Mouse (Mus musculus) neural tube, embryonic 15.5 days (tissue): Measurements from ENCODE around the gene Hist1h2ag. TPM values are rescaled to one million over a fixed set of nuclear protein-coding genes. Genes with fewer than 3 reads are reported as not detected.

Source experiments
- ATAC-seq: fragments of 200-750 bp; cut with Nextera tagmentation; 2 replicates; pipeline ENCODE4 v1.8.0; 2017; ENCODE audit warnings: mild to moderate bottlenecking, moderate TSS enrichment, moderate library complexity; ENCODE audit not compliant: low FRiP score
- H3K27ac ChIP-seq: fragments of 300-500 bp; sonication (generic); replicated peaks from 2 replicates; pipeline ENCODE4 v1.5.1; 2015; ENCODE audit warnings: mild to moderate bottlenecking, inconsistent platforms
- H3K27me3 ChIP-seq: fragments of 300-500 bp; sonication (generic); replicated peaks from 2 replicates; pipeline ENCODE4 v1.6.1; 2015; ENCODE audit warnings: inconsistent platforms
- H3K36me3 ChIP-seq: fragments of 300-500 bp; sonication (generic); 2 replicates; pipeline ENCODE4 v1.6.1; 2015; ENCODE audit warnings: inconsistent platforms
- H3K4me1 ChIP-seq: fragments of 300-500 bp; sonication (generic); 2 replicates; pipeline ENCODE4 v1.6.1; 2015; ENCODE audit warnings: inconsistent platforms
- H3K4me2 ChIP-seq: fragments of 300-500 bp; sonication (generic); 2 replicates; pipeline ENCODE4 v1.6.1; 2015; ENCODE audit warnings: inconsistent platforms, mild to moderate bottlenecking, moderate library complexity
- H3K4me3 ChIP-seq: fragments of 300-500 bp; sonication (generic); replicated peaks from 2 replicates; pipeline ENCODE4 v1.5.1; 2015; ENCODE audit warnings: mild to moderate bottlenecking, inconsistent platforms
- H3K9ac ChIP-seq: fragments of 300-500 bp; sonication (generic); replicated peaks from 2 replicates; pipeline ENCODE4 v1.6.1; 2015; ENCODE audit warnings: mild to moderate bottlenecking, inconsistent platforms
- H3K9me3 ChIP-seq: fragments of 300-500 bp; sonication (generic); replicated peaks from 2 replicates; pipeline ENCODE4 v1.6.1; 2016; ENCODE audit warnings: inconsistent platforms
- WGBS: fragments of 180-500 bp; shearing (Covaris S2); methylation state at CpG from one replicate; pipeline ENCODE4 v1.1.7; 2015; ENCODE audit warnings: mixed read lengths; 5-methylcytosine and 5-hydroxymethylcytosine counted together
- polyA plus RNA-seq: library from polyadenylated mRNA; unstranded; fragments of >200 nt; fragmentation: Nextera tagmentation; extraction: Ambion mirVana; gene quantifications from 2 replicates; pipeline ENCODE4 v1.2.1, GENCODE M21; 2015

Gene Hist1h2ag
- polyA plus RNA-seq, 1 experiment from 2014 or later = 3.0 TPM

DNA sequence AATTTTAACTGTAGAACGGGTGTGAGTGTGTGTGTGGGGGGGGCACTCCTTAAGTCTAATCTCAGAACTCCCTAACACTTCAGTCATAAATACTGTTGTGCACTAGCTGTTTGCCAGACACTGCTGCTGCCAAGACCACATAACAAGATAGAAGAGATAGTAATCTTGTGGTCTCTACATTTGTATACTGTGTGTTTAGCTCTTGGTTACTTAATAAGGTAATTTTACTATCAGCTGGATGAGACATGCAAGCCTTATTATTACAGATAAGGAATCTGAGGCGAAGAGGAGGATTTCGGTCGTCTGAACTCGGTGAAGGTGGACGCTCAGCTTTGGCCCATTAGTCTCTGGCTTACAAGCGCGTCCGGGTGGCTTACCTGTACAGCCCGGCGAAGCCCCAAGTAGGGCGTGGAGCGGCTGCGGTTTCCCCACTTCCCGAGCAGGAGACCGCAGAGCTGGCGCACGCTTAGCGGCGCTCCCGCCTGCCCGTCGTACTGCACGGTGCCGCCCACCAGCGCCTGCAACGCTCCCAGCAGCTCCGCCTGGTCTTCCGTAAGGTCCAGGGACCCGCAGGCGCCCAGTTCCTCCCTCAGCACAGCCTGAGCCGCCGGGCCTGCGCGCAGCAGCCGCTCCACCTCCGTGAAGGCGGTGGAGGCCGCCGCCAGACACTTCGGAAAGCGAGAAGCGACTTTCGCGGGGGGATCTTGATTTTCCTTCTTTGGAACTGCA, 37.0 kb downstream of the Hist1h2ag start:
- peaks cover 100% of the 10 kb centered on the region for H3K27me3 ChIP-seq
- under 1% methylated on average over 45 of the region's 45 CpGs for WGBS
- peak overlapping the region; percentile 64 for H3K4me2 ChIP-seq
- no peaks in the 10 kb centered on the region for H3K9me3 ChIP-seq
- H3K4me3 ChIP-seq = peak overlapping the region; percentile 36
- H3K36me3 ChIP-seq = no peaks in the 10 kb centered on the region
- H3K27ac ChIP-seq = no peak overlapping the region
- peak; percentile 53 for ATAC-seq
- H3K9ac ChIP-seq = 0 out of 2 replicates have a peak overlapping the region, but pooled peaks have one; percentile 8
- H3K4me1 ChIP-seq = peaks cover 17% of the 10 kb centered on the region

DNA sequence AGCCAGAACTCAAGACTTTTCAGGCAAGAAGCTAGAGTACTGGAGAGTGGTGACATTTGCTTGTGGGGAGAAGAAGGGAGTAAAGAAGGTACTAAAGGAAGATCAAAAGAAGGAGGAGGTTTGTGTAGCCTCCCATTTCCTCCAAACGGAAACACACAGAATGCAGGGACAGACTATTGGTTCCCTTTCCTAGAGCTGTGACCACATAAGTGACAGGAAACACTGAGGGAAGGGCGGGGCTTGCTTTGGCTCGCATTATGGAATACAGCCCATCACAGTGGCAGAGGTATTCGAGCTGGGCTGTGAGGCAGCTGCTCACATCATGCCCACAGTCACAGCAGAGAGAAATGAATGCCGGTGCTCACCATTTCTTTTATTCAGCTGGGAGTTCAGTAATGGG, 40.9 kb downstream of the Hist1h2ag start:
- Histone ChIP-seq H3K27me3 (peaks cover 100% of the 10 kb centered on the region), H3K36me3 (no peaks in the 10 kb centered on the region), H3K9ac (no peak overlapping the region), H3K4me1 (peaks cover 21% of the 10 kb centered on the region), H3K9me3 (no peaks in the 10 kb centered on the region), H3K4me2 (no peak overlapping the region), H3K27ac (no peak overlapping the region), H3K4me3 (no peak overlapping the region)
- no peak for ATAC-seq
- 18% methylated on average over 5 of the region's 5 CpGs for WGBS

GRCm38 (mm10) chr13:22001346-22001745, 41.4 kb downstream of the Hist1h2ag start:
- H3K4me1 ChIP-seq = peaks cover 17% of the 10 kb centered on the region
- no peak for ATAC-seq

DNA sequence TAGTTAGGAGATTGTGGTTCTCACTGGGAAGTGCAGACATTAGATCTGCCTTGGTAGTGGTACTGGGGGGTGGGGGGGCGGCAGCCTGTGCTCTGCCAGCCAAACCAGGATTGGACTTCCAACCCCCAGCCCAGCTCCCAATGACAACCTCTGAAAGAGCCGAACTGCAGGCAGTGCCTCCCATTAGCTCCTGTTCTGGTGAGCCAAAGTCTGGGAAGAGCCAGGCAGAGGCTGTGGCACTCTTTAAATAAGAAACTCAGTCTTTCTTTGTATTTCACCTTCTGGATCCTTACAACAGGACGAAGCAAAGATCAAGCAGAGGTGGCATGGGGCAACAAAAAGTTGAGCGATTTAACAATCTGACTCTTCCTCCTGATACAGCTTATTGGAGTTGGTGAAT, 43.6 kb downstream of the Hist1h2ag start:
- peaks cover 14% of the 10 kb centered on the region for H3K4me1 ChIP-seq
- H3K27me3 ChIP-seq = peaks cover 95% of the 10 kb centered on the region
- no peak for ATAC-seq
- no peak overlapping the region for H3K4me3 ChIP-seq
- no peak overlapping the region for H3K27ac ChIP-seq
- H3K9ac ChIP-seq = no peak overlapping the region
- H3K9me3 ChIP-seq = no peaks in the 10 kb centered on the region
- no peaks in the 10 kb centered on the region for H3K36me3 ChIP-seq
- H3K4me2 ChIP-seq = no peak overlapping the region
- WGBS = 32% methylated on average over 4 of the region's 4 CpGs

More at GRCm38 (mm10) chr13:22001346-22001745, 41.4 kb downstream of the Hist1h2ag start:
- H3K27ac ChIP-seq = no peak overlapping the region
- H3K9me3 ChIP-seq = no peaks in the 10 kb centered on the region
- H3K27me3 ChIP-seq = peaks cover 100% of the 10 kb centered on the region
- no peak overlapping the region for H3K9ac ChIP-seq
- H3K4me2 ChIP-seq = no peak overlapping the region
- WGBS = 63% methylated on average over 2 of the region's 2 CpGs
- no peaks in the 10 kb centered on the region for H3K36me3 ChIP-seq
- H3K4me3 ChIP-seq = no peak overlapping the region

GRCm38 (mm10) chr13:21998412-21998811, 44.3 kb downstream of the Hist1h2ag start:
- ATAC-seq = no peak
- H3K27me3 ChIP-seq = peaks cover 95% of the 10 kb centered on the region
- 20% methylated on average over 3 of the region's 3 CpGs for WGBS
- no peak overlapping the region for H3K27ac ChIP-seq
- H3K4me2 ChIP-seq = no peak overlapping the region
- H3K9me3 ChIP-seq = no peaks in the 10 kb centered on the region
- H3K36me3 ChIP-seq = no peaks in the 10 kb centered on the region
- no peak overlapping the region for H3K4me3 ChIP-seq
- H3K9ac ChIP-seq = no peak overlapping the region
- H3K4me1 ChIP-seq = peaks cover 14% of the 10 kb centered on the region

- Histone ChIP-seq H3K4me1 (peaks cover 14% of the 10 kb centered on the region), H3K9ac (no peak overlapping the region), H3K9me3 (no peaks in the 10 kb centered on the region), H3K4me2 (no peak overlapping the region), H3K27ac (no peak overlapping the region), H3K27me3 (peaks cover 92% of the 10 kb centered on the region), H3K36me3 (no peaks in the 10 kb centered on the region), H3K4me3 (no peak overlapping the region)
- ATAC-seq = no peak
- WGBS = 10% methylated on average over 4 of the region's 4 CpGs
These were observed 44.9 kb downstream of the Hist1h2ag start for GRCm38 (mm10) chr13:21997821-21998220.

DNA sequence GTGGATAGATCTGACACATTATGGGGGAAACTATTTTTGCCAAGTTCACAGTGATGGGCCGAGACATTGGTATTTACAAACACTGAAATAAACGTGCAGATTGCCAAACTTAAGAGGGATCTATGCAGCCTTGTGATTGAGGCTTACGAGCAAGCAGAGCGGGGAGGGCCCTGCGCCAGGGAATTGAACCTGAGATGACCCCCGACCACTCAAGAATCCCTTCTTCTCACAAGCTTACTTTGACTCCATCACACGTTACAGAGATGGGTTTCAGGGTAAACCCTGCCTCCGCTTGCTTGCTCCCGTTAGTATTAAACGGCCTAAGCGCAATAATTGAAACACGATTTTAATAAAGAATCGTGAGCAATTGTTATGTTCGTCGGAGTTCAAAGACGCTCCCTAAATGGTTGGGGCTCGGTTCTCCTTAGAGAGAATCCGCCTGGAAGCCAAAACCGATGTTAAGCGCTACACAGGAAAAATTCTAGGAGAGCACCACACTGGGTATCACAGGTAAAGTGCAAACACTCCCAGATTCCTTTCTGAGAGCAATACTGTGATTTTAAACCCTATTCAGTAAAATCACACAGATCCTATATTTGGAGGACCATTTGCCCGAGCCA, 45.4 kb downstream of the Hist1h2ag start:
- Histone ChIP-seq H3K27me3 (peaks cover 89% of the 10 kb centered on the region), H3K9me3 (no peaks in the 10 kb centered on the region), H3K4me2 (peak overlapping the region; percentile 30; the same call in 1 of the 2 replicates), H3K9ac (no peak overlapping the region), H3K27ac (no peak overlapping the region), H3K4me1 (peaks cover 14% of the 10 kb centered on the region), H3K36me3 (no peaks in the 10 kb centered on the region), H3K4me3 (0 out of 2 replicates have a peak overlapping the region, but pooled peaks have one; percentile 12)
- 1% methylated on average over 21 of the region's 21 CpGs for WGBS
- ATAC-seq = no peak

GRCm38 (mm10) chr13:21996840-21997185, 45.9 kb downstream of the Hist1h2ag start:
- Histone ChIP-seq H3K4me3 (0 out of 2 replicates have a peak overlapping the region, but pooled peaks have one; percentile 12), H3K27ac (no peak overlapping the region), H3K4me1 (peaks cover 14% of the 10 kb centered on the region), H3K9ac (no peak overlapping the region), H3K27me3 (peaks cover 84% of the 10 kb centered on the region), H3K36me3 (no peaks in the 10 kb centered on the region), H3K9me3 (no peaks in the 10 kb centered on the region), H3K4me2 (peak overlapping the region; percentile 30)
- ATAC-seq = no peak
- under 1% methylated on average over 13 of the region's 13 CpGs for WGBS

- Histone ChIP-seq H3K27me3 (peaks cover 82% of the 10 kb centered on the region), H3K9me3 (no peaks in the 10 kb centered on the region), H3K4me3 (0 out of 2 replicates have a peak overlapping the region, but pooled peaks have one; percentile 12), H3K27ac (no peak overlapping the region), H3K4me2 (peak overlapping the region; percentile 30), H3K36me3 (no peaks in the 10 kb centered on the region), H3K9ac (no peak overlapping the region), H3K4me1 (peaks cover 14% of the 10 kb centered on the region)
- ATAC-seq = no peak
- WGBS = 3% methylated on average over 12 of the region's 12 CpGs
These were observed 46.5 kb downstream of the Hist1h2ag start for GRCm38 (mm10) chr13:21996101-21996839.

GRCm38 (mm10) chr13:21995331-21995914, 47.3 kb downstream of the Hist1h2ag start:
- Histone ChIP-seq H3K4me2 (peak overlapping the region; percentile 42), H3K36me3 (no peaks in the 10 kb centered on the region), H3K27me3 (peaks cover 78% of the 10 kb centered on the region), H3K4me3 (peak overlapping the region; percentile 14), H3K4me1 (peaks cover 14% of the 10 kb centered on the region), H3K9ac (no peak overlapping the region), H3K9me3 (no peaks in the 10 kb centered on the region), H3K27ac (no peak overlapping the region)
- ATAC-seq = no peak
- 1% methylated on average over 21 of the region's 21 CpGs for WGBS

GRCm38 (mm10) chr13:21994896-21995295, 47.8 kb downstream of the Hist1h2ag start:
- WGBS = 7% methylated on average over 8 of the region's 8 CpGs
- ATAC-seq = no peak
- Histone ChIP-seq H3K27ac (no peak overlapping the region), H3K36me3 (no peaks in the 10 kb centered on the region), H3K27me3 (peaks cover 76% of the 10 kb centered on the region), H3K4me1 (peaks cover 14% of the 10 kb centered on the region), H3K9ac (no peak overlapping the region), H3K4me2 (peak overlapping the region; percentile 42), H3K4me3 (peak overlapping the region; percentile 14; the same call in 1 of the 2 replicates), H3K9me3 (no peaks in the 10 kb centered on the region)
